Mouse (Mus musculus) ES-Bruce4 (cell line): ENCODE data around the gene Lbhd2.

Source experiments
- CTCF ChIP-seq: IDR thresholded peaks from one replicate; pipeline ENCODE4 v1.8.1; 2011; ENCODE audit warnings: low read depth, low read length
- EP300 ChIP-seq: IDR thresholded peaks from 2 replicates; pipeline ENCODE4 v1.6.1; 2011; ENCODE audit warnings: low read depth, low read length; ENCODE audit not compliant: insufficient read depth
- POLR2A ChIP-seq: IDR thresholded peaks from one replicate; pipeline ENCODE4 v1.8.1; 2011; ENCODE audit warnings: low read length; ENCODE audit not compliant: insufficient read depth

DNA sequence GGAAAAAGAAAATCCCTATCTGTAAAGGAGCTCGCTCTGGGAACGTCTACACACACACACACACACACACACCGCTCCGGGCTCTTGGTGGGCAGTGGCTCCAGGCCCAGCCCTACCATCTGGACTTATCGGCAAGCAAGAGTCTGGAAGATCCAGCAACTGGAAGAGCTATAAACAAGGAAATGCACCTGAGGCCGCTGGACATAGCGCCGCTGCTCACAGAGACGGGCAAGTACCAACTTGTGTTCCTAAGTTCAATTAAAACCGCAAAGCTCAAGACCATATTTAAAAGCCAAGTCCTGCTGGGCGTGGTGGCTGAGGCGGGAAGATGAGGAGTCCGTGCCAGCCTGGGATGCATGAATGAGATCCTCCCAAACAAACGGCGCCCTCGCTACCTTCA lies 45.9 kb upstream of the Lbhd2 start:
- TF ChIP-seq POLR2A (no peak), CTCF (no peak), EP300 (no peak)
